Mouse (Mus musculus): ENCODE measurements around the gene Zfp839.
"Not testable (repeated sequence)": the region's sequence is repeated elsewhere in the genome, so short reads cannot be mapped to it uniquely, and the experiment has no call there.

Gene Zfp839

DNA sequence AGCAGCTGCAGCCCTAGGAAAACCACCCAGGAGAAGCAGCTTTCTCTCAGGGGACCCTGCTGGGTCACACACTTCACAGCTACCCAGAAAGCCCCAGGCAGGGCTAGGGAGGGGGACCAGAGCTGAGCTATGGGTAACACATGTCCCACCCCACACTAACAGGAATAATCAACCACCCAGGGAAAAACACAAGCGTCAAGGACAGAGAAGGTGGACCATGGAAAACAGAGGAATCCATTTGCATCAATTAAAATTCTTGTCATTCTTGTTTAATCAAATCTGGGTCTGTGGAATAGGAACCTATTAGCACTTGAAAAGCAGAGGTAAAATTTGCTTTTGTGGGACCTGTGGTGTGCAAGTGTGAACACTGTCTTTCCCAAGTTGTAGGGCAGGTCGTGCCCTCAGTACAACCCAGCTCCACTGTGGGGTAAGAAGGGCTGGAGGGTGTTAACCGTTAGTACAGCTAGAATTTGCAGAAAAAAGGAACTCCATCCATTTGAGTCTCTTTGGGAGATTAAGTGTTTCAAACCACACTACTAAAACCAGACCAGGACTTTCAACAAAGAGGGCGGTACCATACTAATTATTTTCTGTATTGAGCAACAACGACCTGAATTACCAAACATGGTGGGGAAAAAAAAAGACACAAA lies 12.7 kb upstream of the Zfp839 start:
- in situ Hi-C loops (cut with MboI; ENCODE audit: low pct_unique_long_range_greater_than_20kb in 1 of 2, low sequenced_read_pairs in 2 of 2, unreplicated experiment in 1 of 2): loop anchor here (5.0 to 10.0 kb wide), 2 partner anchors 123 to 235 kb away; partner anchors contain the start of gene Dync1h1 (in 1 of the 2)

DNA sequence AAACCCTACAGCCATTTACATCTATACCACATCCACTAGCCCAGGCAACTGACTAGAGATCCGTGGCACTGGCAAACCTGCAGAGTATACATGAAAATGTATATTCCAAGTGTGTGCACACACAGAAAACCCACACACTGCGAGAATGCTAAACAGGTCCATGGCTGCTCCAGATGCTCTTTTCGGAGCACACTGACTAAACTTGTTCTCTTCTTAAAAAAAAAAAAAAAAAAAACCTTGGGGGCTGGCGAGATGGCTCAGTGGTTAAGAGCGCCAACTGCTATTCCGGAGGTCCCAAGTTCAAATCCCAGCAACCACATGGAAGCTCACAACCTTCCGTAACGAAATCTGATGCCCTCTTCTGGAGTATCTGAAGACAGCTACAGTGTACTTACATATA lies 12.2 kb upstream of the Zfp839 start:
- in situ Hi-C loops (cut with MboI; ENCODE audit: low pct_unique_long_range_greater_than_20kb in 1 of 2, low sequenced_read_pairs in 2 of 2, unreplicated experiment in 1 of 2): loop anchor here (5.0 to 10.0 kb wide), 2 partner anchors 123 to 236 kb away; partner anchors contain the start of gene Dync1h1 (in 1 of the 2)

DNA sequence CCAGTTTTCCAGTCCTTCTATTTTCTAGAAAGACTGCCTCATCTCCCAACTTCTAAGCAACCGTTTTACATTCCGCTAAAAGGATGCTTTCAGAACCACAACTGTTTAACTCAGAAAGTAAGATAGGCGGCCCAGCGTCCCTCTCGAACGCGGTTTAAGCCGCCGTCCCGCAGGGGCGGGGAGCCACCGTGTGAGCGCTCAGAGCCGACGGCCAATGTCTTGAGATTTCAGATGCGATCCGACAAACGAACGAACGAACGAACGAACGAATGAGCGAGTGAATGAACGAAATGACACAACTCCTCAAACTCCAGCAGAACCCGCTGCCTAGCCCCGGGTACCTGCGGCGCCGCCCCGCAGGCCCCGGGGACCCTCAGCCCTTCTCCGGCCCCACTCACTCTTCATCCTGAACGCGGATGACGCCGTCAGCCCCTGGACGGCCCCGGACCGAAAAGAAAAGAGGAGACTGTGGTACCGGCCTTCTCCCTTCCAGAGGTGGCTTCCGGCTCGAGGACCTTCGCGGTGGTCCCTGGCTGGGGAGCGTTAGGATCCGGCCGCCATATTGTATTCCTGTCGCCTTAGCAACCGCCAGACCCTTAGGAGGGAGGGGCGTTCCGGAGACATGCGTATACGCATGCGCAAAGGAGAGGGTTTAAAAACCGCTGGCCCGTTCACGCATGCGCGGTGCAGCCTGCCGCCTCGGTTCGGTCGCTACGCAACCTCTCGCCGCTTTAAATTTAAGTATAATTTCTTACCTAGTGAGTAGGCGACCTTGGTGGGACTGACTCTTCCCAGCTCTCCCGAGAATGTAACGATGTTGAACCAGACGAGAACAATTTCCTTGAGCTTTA lies 9.5 kb upstream of the Zfp839 start, which contains the start of gene Mok:
TSS of gene Mok (minus strand) at position 592 of the 851 bp plus-strand sequence.
- in situ Hi-C loops (cut with MboI; ENCODE audit: low pct_unique_long_range_greater_than_20kb in 1 of 2, low sequenced_read_pairs in 2 of 2, unreplicated experiment in 1 of 2): loop anchor here (5.0 to 10.0 kb wide), 5 partner anchors 106 to 426 kb away; partner anchors contain the start of genes Dync1h1 (in 1 of the 2) and Wdr20 (in 1 of the 2)

DNA sequence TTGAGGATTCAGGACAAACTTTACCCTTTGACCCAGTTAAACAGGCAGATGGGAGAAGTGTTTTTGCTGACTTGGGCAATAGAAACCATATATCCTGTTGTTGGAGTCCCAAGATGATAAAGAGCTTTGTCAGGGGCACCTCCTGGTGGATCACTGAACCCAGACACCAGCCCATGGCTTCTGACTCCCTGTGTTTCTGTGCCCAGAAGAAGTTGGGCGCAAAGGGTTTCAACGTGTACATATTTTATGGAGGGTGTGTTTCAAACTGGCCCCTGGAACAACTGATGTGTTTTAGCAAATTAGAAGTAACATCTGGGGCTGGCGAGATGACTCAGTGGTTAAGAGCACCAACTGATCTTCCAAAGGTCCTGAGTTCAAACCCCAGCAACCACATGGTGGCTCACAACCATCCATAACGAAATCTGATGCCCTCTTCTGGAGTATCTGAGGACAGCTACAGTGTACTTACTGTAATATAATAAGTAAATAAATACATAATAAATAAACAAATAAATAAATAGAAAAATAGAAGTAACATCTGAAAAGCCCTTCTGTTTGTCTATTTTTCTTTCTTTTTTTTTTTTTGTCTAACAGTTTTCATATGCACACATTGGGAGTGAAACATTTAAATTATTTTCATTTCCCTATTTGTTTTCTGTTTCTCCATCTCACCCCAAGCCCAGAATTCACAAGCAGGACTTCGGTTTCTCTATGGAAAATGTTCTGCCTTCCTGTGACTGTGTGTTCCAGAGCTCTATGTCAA lies 8.1 kb upstream of the Zfp839 start:
- in situ Hi-C loops (cut with MboI; ENCODE audit: low pct_unique_long_range_greater_than_20kb in 1 of 2, low sequenced_read_pairs in 2 of 2, unreplicated experiment in 1 of 2): loop anchor here (5.0 to 10.0 kb wide), 5 partner anchors 107 to 427 kb away; partner anchors contain the start of genes Dync1h1 (in 1 of the 2) and Wdr20 (in 1 of the 2)

DNA sequence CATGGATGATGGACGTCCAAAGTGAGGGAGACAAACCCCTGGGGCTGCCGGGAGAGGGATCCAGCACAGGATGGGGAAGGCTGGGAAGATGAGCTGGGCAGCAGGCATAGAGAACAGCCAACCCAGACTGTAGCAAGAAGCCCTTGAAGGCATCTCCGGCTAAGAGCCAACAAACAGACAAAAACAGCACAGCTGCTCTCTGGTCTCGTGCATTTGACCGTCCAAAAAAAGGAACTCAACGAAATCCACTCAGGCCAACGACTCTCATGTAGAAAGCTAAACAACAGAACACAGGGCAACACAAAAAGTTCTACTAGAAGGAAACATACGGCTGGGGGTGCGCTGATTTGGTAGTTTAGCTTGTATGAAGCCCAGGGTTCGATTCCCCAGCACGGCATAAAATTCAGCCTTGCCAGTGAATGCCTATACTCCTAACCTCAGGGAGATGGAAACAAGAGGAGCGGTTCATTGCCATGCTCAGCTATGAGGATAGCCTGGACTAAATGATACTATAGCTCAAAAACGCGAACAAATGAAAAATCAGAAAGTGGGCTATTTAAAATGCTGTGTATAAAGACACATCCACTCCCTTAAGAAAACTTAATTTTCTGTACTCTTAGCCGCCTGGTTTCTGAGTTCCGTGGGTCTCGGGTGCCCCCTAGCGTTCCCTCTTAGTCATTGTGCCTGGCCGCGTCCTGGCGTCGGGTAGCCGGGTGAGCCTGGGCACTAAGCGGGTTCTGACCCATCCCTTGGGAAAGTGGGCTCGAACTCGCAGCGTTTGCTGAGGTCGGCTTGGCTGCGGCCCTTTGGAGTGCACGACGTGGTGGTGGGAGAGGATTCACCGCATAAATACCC lies 6.6 kb upstream of the Zfp839 start:
- in situ Hi-C loops (cut with MboI; ENCODE audit: low pct_unique_long_range_greater_than_20kb in 1 of 2, low sequenced_read_pairs in 2 of 2, unreplicated experiment in 1 of 2): loop anchor here (5.0 to 10.0 kb wide), 5 partner anchors 109 to 429 kb away; partner anchors contain the start of genes Dync1h1 (in 1 of the 2) and Wdr20 (in 1 of the 2)

DNA sequence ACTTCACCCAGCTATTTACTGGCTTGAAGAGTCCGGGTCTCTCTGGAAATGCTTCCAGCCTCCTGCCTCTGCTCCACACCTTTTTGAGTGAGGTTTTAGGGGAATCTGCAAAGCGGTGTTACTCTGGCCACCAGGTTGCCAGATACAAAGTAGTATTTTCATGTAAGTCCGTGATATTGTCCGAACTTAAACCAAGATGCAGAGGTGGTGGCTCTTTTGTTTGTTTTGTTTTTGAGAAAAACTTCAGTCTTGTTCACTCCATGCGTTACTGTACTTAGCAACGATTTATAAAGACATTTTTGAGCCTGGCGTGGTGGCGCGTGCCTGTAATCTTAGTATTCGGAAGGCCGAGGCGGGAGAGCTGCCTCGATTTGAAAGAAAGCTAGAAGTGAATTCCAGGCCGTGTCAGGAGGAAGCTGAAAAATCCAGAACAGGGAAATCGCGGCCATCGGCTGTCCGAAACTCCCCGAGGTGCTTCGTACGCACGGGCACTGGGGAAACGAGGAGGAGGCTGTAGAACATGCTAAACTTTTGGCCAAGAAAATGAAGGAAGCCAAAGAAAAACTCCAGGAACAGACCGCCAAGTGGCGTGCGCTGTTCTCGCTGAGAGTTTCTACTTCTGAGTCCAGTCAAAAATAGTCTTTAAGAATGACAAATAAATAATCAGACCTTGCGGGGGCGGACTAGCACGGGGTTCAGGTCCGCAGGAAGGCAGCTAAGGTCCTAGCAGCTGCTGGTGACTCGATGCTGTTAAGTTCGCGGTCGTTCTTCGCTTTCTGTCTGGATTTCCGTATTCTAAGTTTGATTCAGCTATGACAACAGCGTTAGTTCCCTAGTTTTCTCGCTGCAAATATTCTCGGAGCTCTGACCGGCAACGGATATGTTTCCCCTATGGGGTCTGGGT lies 5.6 kb upstream of the Zfp839 start:
- in situ Hi-C loops (cut with MboI; ENCODE audit: low pct_unique_long_range_greater_than_20kb in 1 of 2, low sequenced_read_pairs in 2 of 2, unreplicated experiment in 1 of 2): loop anchor here (5.0 to 10.0 kb wide), 5 partner anchors 110 to 430 kb away; partner anchors contain the start of genes Dync1h1 (in 1 of the 2) and Wdr20 (in 1 of the 2)

DNA sequence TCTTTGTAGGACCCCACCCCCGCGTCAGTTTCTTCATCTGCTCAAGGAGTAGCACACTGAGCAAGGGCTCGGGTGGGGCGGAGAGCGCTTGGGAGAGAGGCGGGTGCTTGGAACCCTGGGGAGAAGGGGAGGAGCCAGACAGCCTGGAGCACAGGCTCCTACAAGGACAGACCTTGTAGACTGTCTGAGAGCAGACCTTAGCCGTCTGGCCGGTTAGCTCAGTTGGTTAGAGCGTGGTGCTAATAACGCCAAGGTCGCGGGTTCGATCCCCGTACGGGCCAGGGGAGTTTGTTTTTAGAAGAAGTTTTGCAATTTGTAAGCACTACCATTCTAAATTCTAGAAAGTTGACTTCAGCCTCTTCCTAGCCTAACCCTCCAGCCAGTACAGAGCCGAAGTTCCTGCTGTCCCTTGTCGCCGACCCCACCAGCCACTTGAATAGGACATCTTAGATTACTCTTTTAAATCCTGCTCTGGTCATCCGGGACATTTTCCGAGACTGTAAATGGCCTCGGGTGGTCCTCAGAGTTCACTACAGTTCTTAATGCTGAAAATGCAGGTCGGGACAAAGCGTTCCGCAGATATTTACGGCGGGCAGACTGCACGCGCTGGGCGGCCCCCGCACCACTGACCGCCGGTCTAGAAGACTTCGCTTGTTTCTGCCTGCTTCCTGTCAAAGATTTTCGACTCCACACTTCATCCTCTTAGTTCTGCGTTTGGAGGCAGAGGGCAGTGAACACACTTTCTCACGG lies 4.7 kb upstream of the Zfp839 start:
- in situ Hi-C loops (cut with MboI; ENCODE audit: low pct_unique_long_range_greater_than_20kb in 1 of 2, low sequenced_read_pairs in 2 of 2, unreplicated experiment in 1 of 2): loop anchor here (10.0 kb wide), 4 partner anchors 111 to 431 kb away; partner anchors contain the start of genes Dync1h1 (in 1 of the 2) and Wdr20 (in 1 of the 2)

DNA sequence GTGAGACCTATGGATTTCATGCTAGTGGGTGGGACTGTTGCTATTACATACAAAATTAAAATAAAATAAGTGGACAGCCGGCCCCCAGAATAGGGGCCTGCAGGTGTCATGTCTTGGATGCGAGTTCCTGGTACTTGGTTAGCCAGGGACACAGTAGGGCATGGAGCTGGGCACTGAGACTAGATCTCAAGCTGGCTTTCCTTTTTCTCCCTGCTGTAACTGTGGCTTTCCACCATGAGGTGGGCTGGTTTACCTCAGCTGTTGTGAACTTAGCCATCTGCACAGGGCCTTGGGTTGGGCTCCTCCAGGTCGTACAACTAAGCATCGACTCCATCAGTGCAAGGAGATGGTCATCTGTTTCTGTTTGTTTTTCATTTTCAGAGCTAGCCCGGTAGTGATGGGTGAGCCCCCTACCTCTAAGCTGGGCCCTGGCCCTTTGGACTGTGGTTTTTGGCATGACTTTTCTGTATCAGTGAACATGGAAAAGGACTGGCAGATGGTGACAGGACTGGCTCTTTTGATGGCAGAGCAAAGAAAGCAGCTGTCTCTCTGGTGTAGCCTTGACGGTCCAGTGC lies 3.8 kb upstream of the Zfp839 start:
- in situ Hi-C loops (cut with MboI; ENCODE audit: low pct_unique_long_range_greater_than_20kb in 1 of 2, low sequenced_read_pairs in 2 of 2, unreplicated experiment in 1 of 2): loop anchor here (10.0 kb wide), 4 partner anchors 111 to 431 kb away; partner anchors contain the start of genes Dync1h1 (in 1 of the 2) and Wdr20 (in 1 of the 2)

DNA sequence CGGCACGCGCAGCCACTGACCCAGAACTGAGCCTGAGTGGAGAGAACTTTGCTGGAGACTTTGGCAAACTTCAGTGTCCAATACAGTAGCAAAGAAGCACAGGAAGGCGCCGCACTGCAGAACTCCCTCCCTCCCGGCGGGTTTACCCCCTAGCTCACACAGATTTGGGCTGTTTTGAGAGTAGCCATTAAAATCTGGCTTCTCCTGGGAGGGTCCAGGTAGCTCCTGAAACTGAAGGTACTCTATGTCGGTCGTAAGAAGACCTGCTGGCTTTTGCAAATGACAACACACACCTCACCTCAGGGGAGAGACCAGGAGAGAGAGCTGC lies 840 bp downstream of the Zfp839 start:
- in situ Hi-C loops (cut with MboI; ENCODE audit: low pct_unique_long_range_greater_than_20kb in 1 of 2, low sequenced_read_pairs in 2 of 2, unreplicated experiment in 1 of 2): no loop called here

DNA sequence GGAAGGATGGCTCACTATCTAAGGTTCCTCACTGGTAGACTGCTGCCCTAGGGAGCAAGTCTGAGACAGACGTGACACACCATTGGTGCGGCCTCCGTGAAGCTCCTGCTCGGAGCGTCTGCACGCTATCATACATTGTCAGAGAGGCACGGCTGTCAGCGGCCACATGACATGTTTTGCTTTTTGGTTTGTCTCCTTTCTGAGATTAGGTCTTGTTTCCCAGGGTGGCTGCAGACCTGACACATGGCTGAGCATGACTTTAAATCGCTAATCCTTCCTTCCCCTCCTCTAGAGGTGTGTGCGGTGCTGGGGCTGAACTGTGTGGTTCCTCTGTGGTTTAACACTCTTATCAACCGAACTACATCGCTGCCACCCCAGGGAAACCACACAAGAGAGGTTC lies 1.4 kb downstream of the Zfp839 start:
- in situ Hi-C loops (cut with MboI; ENCODE audit: low pct_unique_long_range_greater_than_20kb in 1 of 2, low sequenced_read_pairs in 2 of 2, unreplicated experiment in 1 of 2): no loop called here

DNA sequence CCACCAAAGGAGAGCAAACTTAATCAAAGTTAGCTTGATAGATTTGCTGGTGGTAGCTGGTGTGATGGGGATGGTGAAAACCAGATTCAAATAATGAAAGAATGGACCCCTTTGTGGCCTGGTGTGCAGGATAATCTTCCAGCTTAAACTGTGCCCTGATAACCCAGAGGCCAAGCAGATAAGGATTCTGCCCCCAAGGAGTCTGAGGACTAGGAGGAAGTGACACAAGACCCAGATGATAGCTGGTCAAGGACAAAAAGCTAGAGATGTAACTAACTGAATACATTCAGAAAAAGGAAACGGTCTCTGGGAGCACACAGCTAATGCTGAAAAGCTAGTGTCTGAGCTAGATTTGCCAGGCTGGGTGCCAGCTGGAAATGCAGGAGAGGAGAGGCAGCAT lies 1.9 kb downstream of the Zfp839 start:
- in situ Hi-C loops (cut with MboI; ENCODE audit: low pct_unique_long_range_greater_than_20kb in 1 of 2, low sequenced_read_pairs in 2 of 2, unreplicated experiment in 1 of 2): no loop called here

DNA sequence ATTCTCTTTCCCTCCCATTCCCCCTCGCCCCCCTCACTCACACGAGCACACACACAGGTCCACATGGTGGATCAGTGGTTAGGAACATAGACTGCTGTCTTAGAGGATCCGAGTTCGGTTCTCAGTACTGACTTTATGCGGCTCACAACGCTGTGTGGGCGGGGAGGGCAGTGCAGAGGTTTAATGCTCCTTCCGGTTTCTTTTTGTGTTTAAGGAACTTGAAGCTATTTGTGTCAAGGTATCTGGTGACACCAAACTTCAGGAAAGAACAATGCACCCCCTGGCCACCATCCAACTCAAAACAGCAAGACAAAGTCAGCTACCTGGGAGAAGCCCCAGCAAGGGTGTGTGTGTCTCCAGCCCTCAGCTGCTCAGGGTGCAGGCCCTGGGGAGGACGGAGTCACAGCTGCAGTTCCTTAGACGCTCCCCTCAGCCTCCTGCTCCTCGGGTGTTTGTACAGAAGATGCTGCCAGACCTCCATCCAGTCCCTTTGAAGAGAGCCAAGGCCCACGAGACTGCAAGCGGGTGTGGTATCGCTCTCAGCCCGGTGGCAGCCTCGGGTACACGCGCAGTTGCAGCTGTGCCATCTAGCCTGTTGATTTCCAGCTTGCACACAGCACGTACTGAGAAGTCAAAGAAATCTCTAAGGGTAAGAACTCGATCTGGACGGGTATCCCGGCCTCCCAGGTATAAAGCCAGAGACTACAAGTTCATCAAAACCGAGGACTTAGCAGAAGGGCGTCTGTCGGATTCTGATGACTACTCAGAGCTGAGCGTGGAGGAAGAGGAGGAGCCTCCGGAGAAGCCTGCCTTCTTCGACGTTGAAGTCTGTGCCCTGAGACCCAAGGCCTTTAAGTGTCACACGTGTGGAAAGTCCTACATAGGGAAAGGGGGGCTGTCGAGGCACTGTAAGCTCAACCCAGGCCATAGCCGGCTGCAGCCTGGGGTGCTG lies 5.0 kb downstream of the Zfp839 start:
- in situ Hi-C loops (cut with MboI; ENCODE audit: low pct_unique_long_range_greater_than_20kb in 1 of 2, low sequenced_read_pairs in 2 of 2, unreplicated experiment in 1 of 2): no loop called here

DNA sequence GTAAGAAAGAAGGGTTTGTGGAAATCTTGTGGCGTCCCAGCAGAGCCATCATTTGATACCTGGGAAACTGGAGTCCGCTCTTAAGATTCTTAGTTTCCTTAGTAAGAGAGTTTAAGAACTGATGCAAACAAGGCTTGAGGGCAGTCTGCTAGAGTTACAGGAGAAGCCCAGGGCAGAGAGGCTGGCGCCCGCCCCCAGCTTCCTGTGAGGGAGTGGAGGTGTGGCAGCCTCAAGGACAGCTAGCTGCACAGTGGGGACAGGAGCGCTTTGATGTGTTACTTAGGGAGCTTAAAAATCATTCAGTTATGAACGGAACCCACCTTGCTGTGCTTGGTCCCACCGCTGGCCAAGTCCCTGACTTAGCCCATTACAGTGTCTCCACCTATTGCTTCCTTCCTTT lies 7.1 kb downstream of the Zfp839 start:
- in situ Hi-C loops (cut with MboI; ENCODE audit: low pct_unique_long_range_greater_than_20kb in 1 of 2, low sequenced_read_pairs in 2 of 2, unreplicated experiment in 1 of 2): no loop called here

DNA sequence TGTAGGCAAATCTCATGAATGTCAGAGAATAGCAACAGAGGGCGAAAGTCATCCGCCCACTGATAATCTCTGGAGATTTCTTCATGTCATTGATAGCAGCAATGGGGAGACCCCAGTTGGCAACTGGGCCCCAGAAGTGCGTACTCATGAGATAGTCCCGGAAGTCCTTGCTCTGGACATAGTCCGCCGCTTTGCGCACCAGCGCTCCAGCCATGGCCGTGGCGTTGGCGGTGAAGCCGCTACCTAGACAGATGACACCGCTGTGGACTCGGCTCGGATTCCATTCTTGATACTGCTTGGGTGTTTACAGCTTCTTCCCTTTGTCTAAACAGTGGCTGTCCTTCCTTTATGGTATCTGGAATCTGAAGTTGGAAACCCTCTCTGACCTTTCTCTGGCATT lies 8.6 kb downstream of the Zfp839 start:
- in situ Hi-C loops (cut with MboI; ENCODE audit: low pct_unique_long_range_greater_than_20kb in 1 of 2, low sequenced_read_pairs in 2 of 2, unreplicated experiment in 1 of 2): not testable (repeated sequence)

DNA sequence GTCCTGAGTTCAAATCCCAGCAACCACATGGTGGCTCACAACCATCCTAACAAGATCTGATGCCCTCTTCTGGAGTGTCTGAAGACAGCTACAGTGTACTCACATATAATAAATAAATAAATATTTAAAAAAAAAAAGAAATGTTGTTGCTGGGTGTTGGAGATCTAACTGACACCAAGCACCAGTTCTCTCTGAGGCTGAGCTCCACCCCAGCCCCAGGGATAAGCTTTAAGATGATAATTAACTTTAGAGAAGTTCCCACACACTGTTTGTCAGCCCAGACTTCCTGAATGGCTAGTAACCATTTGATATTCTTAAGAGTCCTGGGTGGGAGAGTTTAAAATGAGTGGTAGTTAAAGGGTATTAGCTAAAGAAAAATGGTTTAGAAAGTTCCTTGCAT lies 10.2 kb downstream of the Zfp839 start:
- in situ Hi-C loops (cut with MboI; ENCODE audit: low pct_unique_long_range_greater_than_20kb in 1 of 2, low sequenced_read_pairs in 2 of 2, unreplicated experiment in 1 of 2): no loop called here

Measured in mouse embryonic stem cell (cell line).